Mouse (Mus musculus) forebrain, embryonic 11.5 days (tissue): ENCODE results near the gene Sox21. TPM values are rescaled to one million over a fixed set of nuclear protein-coding genes. Genes with fewer than 3 reads are reported as not detected.

Source experiments
- ATAC-seq: fragments of 200-750 bp; cut with Nextera tagmentation; replicated peaks from 2 replicates; pipeline ENCODE4 v1.8.0; 2017; ENCODE audit warnings: moderate TSS enrichment; ENCODE audit not compliant: low FRiP score
- DNase-seq: peaks from one replicate; pipeline ENCODE4 v3.0.0-alpha.2; 2017; ENCODE audit warnings: low spot score
- H3K27ac ChIP-seq: fragments of 300-500 bp; sonication (generic); 2 replicates; pipeline ENCODE4 v1.5.1; 2014; ENCODE audit warnings: low read depth, low read length
- H3K27me3 ChIP-seq: fragments of 300-500 bp; sonication (generic); 2 replicates; pipeline ENCODE4 v1.6.1; 2014; ENCODE audit warnings: mild to moderate bottlenecking, low read length, mixed read lengths; ENCODE audit not compliant: control insufficient read depth, insufficient read depth
- H3K36me3 ChIP-seq: fragments of 300-500 bp; sonication (generic); 2 replicates; pipeline ENCODE4 v1.6.1; 2014; ENCODE audit warnings: mild to moderate bottlenecking, low read length, moderate library complexity, mixed read lengths; ENCODE audit not compliant: control insufficient read depth, insufficient read depth
- H3K4me1 ChIP-seq: fragments of 300-500 bp; sonication (generic); replicated peaks from 2 replicates; pipeline ENCODE4 v1.6.1; 2014; ENCODE audit warnings: low read length, mixed read lengths; ENCODE audit not compliant: control insufficient read depth, insufficient read depth
- H3K4me2 ChIP-seq: fragments of 300-500 bp; sonication (generic); 2 replicates; pipeline ENCODE4 v1.6.1; 2014; ENCODE audit warnings: low read depth, mild to moderate bottlenecking, low read length, moderate library complexity, mixed read lengths; ENCODE audit not compliant: severe bottlenecking
- H3K4me3 ChIP-seq: fragments of 300-500 bp; sonication (generic); 2 replicates; pipeline ENCODE4 v1.5.1; 2014; ENCODE audit warnings: low read depth, low read length
- H3K9ac ChIP-seq: fragments of 300-500 bp; sonication (generic); 2 replicates; pipeline ENCODE4 v1.6.1; 2014; ENCODE audit warnings: low read length
- H3K9me3 ChIP-seq: fragments of 300-500 bp; sonication (generic); 2 replicates; pipeline ENCODE4 v1.6.1; 2016; ENCODE audit warnings: low read length, mixed read lengths; ENCODE audit not compliant: control insufficient read depth
- WGBS: fragments of 180-500 bp; shearing (Covaris S2); extraction: QIAGEN DNeasy Blood & Tissue Kit; methylation state at CpG from one replicate; pipeline ENCODE4 v1.1.7; 2014; 5-methylcytosine and 5-hydroxymethylcytosine counted together
- microRNA-seq: library from miRNA; unstranded; fragments of <30 nt; microRNA quantifications from one replicate; pipeline ENCODE4, GENCODE M21; 2016; ENCODE audit not compliant: insufficient number of aligned reads
- polyA plus RNA-seq: library from polyadenylated mRNA; unstranded; fragments of >200 nt; fragmentation: Nextera tagmentation; extraction: Ambion mirVana; gene quantifications from 2 replicates; pipeline ENCODE4 v1.2.1, GENCODE M21; 2014

The Sox21 gene
- polyA plus RNA-seq, 1 experiment from 2014 or later, result 21.6 TPM

DNA sequence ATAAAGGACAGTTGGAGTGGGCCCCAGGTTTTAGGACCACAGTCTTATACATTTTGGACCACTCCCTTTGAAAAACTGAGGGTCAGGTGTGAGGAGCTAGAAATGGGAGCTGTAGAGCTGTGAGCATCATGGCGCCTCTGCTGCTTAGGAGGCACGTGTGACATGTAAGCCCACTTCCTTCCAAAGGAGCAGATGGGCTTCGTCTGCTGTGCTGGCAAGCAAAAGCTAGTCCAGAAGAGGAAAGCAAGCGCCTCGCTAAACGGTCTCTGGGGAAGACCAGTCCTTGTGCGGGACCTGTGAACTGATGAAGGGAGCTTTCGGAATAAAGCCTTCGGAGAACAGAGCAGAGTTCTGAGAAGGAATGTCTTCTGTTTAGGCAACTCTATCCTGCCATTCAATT, 45.4 kb downstream of the Sox21 start:
- no peak overlapping the region for H3K27ac ChIP-seq
- ATAC-seq, result no peak

More for the DNA sequence above, 45.4 kb downstream of the Sox21 start:
- no peak overlapping the region for H3K4me3 ChIP-seq
- 90% methylated on average over 9 of the region's 9 CpGs for WGBS
- H3K36me3 ChIP-seq, result no peaks in the 10 kb centered on the region
- no peaks in the 10 kb centered on the region for H3K9me3 ChIP-seq
- H3K4me1 ChIP-seq, result peaks cover 3% of the 10 kb centered on the region; the same call in 1 of the 2 replicates
- no peak overlapping the region for H3K9ac ChIP-seq
- H3K27me3 ChIP-seq, result peaks cover 5% of the 10 kb centered on the region
- H3K4me2 ChIP-seq, result no peak overlapping the region
- DNase-seq, result no peak

Small RNA genes within 50 kb of the gene (microRNA-seq; reads per million reads assigned to microRNA genes)
- not detected for gene Mir6241

Other genes with a start within 250 kb of the Sox21 start
- gene Dct, start 184.8 kb downstream of the Sox21 start, polyA plus RNA-seq, result 8.5 and 9.7 TPM in 2 replicates
- gene Tgds, start 104.3 kb downstream of the Sox21 start, polyA plus RNA-seq, result 27.6 and 30.3 TPM in 2 replicates
- 36.2 and 39.3 TPM in 2 replicates for gene Gpr180, start 99.9 kb downstream of the Sox21 start, polyA plus RNA-seq
- gene Gm9376, start 29.9 kb upstream of the Sox21 start, polyA plus RNA-seq, result not detected in 2 replicates